Mouse (Mus musculus): ENCODE data around the gene Gtf2ird1.

The Gtf2ird1 gene

GRCm38 (mm10) chr5:134475006-134475605, 18.6 kb upstream of the Gtf2ird1 start:
- DNase-seq (ENCODE audit: low read depth, low spot score) = no peak

- peak; percentile 50 for DNase-seq (ENCODE audit: low read depth, low spot score)
These were observed 17.4 kb upstream of the Gtf2ird1 start for GRCm38 (mm10) chr5:134473902-134474301.

DNA sequence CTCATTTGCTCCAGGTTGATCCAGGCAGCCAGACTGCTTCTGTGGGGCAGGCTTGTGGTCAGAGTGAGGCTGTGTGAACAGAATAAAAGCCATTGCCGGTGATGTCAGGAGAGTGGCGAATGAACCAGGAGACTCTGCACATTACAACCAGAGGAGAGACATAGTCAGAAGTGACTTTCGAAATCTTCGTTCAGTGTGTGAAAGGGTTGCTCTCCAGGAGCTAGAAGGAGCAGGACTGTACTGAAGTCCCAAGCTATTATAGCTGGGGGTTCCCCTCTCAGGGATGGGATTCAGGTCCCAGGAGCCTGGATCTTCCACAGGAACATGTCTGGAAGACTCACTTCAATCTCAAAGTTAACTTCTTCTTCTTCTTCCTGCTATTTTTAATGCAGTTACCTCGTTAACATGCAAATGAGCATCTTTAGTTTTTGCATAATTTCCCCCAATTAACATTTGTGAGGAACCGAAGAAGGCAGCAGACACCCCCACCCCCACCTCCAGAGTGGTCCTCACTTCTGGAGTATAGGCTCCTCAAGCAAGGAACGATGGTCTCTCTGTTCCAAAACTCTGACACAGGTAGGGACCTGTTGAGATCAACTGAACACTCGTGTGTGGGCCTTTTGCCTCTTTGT, 14.1 kb upstream of the Gtf2ird1 start:
- no peak for DNase-seq (ENCODE audit: low read depth, low spot score)

DNA sequence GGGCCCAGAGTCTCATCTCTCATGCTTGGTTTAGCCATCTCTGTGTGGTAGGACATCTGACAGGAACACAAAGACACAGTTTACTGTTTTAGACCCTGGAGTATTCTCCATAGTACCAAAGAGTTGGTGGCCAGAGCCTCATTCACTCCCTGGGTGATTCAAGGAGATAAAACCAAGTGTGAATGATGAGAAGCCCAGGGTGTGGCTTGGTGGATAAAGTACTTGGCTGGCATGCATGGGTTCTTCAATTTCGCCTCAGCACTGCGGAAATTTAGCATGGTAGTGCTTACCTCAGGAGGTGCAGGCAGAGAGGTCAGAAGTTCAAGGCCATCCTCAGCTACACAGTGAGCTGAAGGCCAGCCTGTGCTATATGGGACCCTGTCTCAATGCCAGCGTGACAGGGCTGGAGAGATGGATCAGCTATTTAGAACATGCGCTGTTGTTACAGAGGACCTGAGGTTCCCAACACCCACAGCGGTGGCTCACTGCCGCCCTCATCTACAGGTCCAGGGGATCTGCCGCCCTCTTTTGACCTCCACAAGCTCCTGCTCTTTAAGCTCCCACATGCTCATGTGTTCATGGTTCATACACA, 13.1 kb upstream of the Gtf2ird1 start:
- no peak for DNase-seq (ENCODE audit: low read depth, low spot score)

- DNase-seq (ENCODE audit: low read depth, low spot score) = no peak
These were observed 11.7 kb upstream of the Gtf2ird1 start for GRCm38 (mm10) chr5:134468158-134468765.

DNA sequence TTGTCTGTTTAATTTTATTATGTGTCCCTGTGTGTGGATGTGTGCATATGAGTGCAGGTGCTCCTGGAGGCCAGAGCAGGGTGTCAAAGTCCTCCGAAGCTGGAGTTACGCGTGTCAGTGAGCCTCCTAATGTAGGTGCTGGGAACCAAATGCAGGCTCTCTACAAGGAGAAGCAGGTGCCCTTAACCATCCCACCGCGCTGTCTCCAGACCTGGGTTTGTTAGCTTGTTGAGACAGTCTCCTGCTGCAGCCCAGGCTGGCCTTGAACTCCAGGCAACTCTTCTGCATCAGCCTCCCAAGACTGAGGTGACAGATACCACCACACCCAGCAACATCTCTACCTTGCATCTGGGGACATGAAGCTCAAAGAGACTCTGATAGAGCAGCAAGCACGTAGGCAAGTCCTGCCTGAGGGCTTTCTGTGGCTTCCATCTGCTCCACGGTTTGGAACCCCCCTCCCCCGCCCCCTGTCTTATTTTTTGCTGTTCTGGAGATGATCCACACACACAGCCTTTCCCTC, 10.6 kb upstream of the Gtf2ird1 start:
- DNase-seq (ENCODE audit: low read depth, low spot score) = peak; percentile 59

- no peak for DNase-seq (ENCODE audit: low read depth, low spot score)
These were observed 9.9 kb upstream of the Gtf2ird1 start for GRCm38 (mm10) chr5:134466296-134467029.

- DNase-seq (ENCODE audit: low read depth, low spot score) = no peak
These were observed 8.7 kb upstream of the Gtf2ird1 start for GRCm38 (mm10) chr5:134465197-134465596.

DNA sequence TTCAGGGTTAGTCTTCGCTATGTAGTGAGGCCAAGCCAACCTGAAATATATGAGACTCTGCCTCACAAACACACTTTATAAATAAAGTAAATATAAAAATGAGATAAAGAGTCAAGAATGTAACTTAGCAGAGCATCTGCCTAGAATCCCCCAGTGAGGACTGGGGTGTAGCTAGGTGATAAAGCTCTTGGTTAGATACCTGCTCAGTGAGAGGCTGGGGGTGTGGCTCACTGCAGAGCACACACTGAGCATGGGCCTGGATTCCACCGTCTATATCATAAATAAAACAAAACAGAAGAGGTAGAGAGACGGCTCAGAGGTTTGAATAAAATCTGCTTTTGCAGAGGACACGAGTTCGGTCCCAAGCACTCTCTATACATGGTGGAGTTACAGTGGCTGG, 7.7 kb upstream of the Gtf2ird1 start:
- DNase-seq (ENCODE audit: low read depth, low spot score) = no peak

DNA sequence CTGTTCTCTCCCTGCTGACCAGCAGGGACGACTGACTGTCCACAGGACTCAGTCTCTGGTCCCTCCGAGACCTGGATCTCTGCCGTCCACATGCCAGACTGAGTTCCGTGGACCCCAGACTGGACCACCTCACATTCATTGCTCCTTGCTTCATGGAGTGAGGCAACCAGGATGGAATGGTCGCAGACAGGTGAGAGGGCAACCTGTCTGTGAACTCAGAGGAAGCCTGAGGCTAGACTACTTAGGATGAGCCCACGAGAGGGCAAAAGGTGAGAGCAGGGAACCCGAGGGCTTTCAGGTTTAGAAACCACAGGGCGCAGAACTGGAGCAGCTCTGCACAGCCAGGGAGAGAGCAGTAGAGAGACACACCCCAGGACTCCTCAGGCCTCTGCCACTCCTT, 6.2 kb upstream of the Gtf2ird1 start:
- DNase-seq (ENCODE audit: low read depth, low spot score) = no peak

DNA sequence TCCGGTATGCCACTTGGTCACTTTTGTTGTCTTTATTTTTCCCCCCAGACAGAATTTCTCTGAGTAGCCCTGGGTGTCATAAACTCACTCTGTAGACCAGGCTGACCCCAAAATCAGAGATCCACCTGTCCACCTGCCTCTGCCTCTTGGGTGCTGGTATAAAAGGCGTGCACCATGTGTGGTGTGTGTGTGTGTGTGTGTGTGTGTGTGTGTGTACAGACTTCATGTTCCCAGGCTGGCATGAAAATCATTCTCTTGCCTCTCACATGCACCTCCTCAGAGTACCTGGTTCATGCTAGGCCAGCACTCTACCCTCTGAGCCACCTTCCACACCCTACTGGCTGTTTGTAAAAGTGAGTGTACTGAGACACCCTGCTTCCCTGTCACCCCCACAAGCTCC, 5.8 kb upstream of the Gtf2ird1 start:
- no peak for DNase-seq (ENCODE audit: low read depth, low spot score)

DNA sequence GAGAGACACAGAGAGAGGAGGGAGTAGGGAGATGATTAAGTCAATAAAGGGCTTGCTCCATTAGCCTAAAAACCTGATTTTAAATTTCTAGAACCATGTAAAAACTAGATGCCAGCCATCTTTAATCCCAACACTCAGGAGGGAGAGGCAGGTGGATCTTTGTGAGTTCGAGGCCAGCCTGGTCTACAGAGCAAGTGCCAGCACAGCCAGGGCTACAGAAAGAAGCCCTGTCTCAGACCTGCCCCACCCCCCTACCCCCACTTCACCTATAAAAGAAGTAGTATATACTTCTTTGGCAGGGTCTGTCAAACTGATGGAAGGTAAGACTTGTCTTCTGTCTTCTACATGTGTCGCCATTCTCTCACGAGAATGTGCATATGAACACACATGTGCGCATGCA, 4.0 kb upstream of the Gtf2ird1 start:
- no peak for DNase-seq (ENCODE audit: low read depth, low spot score)

DNA sequence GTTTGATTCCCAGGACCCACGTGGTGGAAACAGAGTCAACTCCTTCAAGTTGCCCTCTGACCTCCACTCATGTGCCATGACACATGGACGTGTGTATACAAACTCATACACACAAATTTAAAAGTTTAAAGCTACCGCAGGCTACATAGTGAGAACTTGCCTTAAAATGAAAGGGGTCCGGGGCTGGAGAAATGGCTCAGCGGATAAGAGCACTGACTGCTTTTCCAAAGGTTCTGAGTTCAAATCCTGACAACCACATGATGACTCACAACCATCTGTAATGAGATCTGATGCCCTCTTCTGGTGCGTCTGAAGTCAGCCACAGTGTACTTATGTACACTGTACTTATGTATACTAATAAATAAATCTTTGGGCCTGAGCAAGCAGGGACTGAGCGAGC, 2.6 kb upstream of the Gtf2ird1 start:
- DNase-seq (ENCODE audit: low read depth, low spot score) = no peak

GRCm38 (mm10) chr5:134458416-134458815, 1.9 kb upstream of the Gtf2ird1 start:
- no peak for DNase-seq (ENCODE audit: low read depth, low spot score)

DNA sequence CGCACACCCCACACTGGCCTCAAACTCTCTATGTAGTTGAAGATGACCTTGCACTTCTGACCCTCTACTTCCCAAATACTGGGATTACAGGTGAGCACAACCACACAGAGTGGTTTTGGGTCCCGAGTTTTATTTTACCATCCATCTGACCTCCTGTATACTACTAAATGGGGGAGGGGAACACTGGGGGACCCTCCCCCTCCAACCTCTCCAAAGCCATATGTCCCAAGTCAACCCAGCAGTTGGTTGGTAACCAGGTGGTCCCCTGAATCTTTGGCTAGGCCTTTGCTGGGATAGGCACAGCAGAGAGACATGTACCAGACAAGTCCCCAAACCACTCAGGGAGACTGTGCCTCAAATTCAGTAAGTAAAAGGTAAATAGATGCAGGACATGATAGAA, 855 bp upstream of the Gtf2ird1 start:
- DNase-seq (ENCODE audit: low read depth, low spot score) = no peak

GRCm38 (mm10) chr5:134455914-134456423, 547 bp downstream of the Gtf2ird1 start:
- DNase-seq (ENCODE audit: low read depth, low spot score) = peak; percentile 85

DNA sequence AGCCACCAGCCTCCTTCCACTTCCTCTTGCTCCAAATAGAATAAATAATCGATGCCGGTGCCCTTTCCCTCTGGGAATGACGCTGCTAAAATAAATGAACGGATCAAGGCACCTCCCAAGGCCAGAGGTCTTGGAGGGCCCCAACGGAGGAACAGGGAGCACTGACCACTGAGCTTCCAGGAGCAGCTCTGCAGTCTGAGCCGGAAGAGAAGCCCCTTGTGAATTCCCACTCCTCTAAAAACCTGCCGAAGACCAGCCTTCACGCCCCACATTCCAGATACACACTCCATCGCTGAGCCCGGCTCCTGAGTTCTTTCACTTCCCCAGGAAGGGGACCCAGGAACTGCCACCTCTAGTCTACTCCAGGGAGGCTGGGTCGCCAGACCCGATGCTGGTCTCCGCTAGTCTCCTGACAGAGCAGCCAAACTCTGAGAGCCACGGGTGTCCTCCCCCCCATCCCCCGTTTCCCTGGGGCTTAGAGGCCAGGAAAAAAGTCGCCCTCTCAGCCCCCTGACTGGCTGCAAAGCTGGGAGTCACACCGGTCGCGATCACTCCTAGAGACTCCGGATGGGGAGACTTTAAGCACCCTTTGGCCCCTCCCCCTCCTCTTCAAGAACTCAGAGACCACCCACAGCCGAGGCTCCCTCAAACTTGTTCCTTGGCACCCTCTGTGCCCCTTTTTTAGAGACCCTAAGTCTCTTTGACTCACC, 1.2 kb downstream of the Gtf2ird1 start:
- DNase-seq (ENCODE audit: low read depth, low spot score) = peak; percentile 73

GRCm38 (mm10) chr5:134454421-134454820, 2.1 kb downstream of the Gtf2ird1 start:
- no peak for DNase-seq (ENCODE audit: low read depth, low spot score)

DNA sequence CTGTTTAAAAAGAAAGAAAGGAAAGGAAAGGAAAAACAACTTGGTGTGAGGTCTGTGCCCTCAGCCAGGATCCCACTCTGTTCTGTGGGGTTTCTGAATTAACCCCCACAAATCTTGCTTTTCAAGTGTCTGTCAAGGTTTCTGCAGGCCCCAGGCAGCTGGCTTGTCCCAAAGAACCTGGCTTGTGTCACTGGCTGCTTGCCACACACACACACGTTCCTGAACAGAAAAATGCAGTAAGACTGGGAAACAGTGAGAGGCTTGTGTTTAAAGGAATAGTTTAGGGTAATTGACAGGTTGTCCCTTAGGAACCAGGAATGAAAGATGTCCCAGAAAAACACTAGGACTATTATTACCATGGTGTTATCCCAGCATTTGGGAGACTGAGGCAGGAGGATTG, 2.9 kb downstream of the Gtf2ird1 start:
- DNase-seq (ENCODE audit: low read depth, low spot score) = no peak

GRCm38 (mm10) chr5:134446755-134447154, 9.8 kb downstream of the Gtf2ird1 start:
- DNase-seq (ENCODE audit: low read depth, low spot score) = peak; percentile 65

- peak; percentile 64 for DNase-seq (ENCODE audit: low read depth, low spot score)
These were observed 10.6 kb downstream of the Gtf2ird1 start for GRCm38 (mm10) chr5:134445895-134446294.

Data from ES-CJ7 (cell line).